Mouse (Mus musculus): ENCODE results near the gene Cryaa. TPM values are rescaled to one million over a fixed set of nuclear protein-coding genes. Genes with fewer than 3 reads are reported as not detected.

Cryaa gene
- polyA plus RNA-seq, 1 experiment: 2.2 TPM

DNA sequence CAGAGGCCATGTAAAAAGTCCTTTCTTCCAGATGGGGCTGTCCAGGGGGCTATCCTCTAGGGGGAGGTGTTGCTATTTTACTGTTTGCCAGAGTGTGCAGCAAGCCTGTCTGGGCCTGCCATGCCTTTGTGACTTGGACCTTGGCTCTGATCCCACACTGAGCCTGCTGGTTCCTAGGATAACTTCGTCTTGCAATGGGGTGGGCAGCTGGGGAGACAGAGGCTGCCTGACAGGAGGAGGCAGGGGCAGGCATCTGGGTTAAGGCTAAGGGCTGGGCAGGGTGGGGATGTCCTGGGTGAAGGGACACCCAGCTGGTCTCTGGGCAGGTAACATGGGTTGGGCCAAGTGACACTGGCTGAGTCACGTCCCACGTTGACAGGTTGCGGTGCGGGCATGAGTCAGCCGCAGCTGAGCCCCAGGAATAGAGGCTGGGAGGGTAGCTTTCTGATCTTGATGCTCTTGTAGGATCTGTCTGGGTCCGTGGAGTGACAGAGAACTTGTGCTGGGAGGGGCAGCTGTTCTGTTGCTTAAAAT lies 51.4 kb downstream of the Cryaa start:
- Histone ChIP-seq H3K4me1 (replicated peaks; ENCODE audit: control insufficient read depth, insufficient read depth, low read length) (peaks cover 8% of the 10 kb centered on the region; the same call in 1 of the 2 replicates), H3K4me3 (ENCODE audit: control insufficient read depth, insufficient read depth, low read length) (no peak overlapping the region), H3K36me3 (ENCODE audit: control insufficient read depth, insufficient read depth, low read length) (no peaks in the 10 kb centered on the region), H3K27me3 (ENCODE audit: control insufficient read depth, insufficient read depth, low read length) (no peaks in the 10 kb centered on the region), H3K27ac (ENCODE audit: control insufficient read depth, insufficient read depth, low read length) (no peak overlapping the region)
- no peak for DNase-seq
- WGBS: 89% methylated on average over 7 of the region's 7 CpGs
- no peak for TF ChIP-seq POLR2A (IDR thresholded peaks at IDR 0.05; ENCODE audit: control insufficient read depth, extremely low read depth, insufficient read depth, low read length, poor library complexity)
- no peak for TF ChIP-seq CTCF (IDR thresholded peaks at IDR 0.05; ENCODE audit: borderline replicate concordance, control insufficient read depth, extremely low read depth, insufficient read depth, low read length, poor library complexity)

DNA sequence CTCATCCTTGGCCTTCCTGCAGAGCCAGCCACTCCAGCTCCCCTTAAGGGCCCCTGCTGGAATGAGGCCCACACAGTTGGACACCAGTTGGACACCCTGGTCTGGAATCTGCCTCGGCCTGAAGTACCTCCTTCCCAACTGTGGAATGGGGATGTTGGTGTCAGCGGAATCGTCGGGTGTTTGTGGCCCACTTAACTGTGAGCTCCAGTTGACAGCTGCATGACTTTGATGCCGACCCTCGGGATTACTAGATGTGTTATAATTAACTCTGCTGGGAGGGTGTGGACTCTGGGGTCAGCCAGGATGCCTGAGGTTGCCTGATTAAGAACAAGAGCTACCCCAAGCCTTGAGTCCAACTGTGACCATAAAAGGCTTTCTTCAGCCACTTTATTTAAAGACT lies 53.4 kb downstream of the Cryaa start:
- no peak for DNase-seq
- H3K36me3 ChIP-seq (ENCODE audit: control insufficient read depth, insufficient read depth, low read length): no peaks in the 10 kb centered on the region
- WGBS: 87% methylated on average over 6 of the region's 6 CpGs
- H3K4me1 ChIP-seq (replicated peaks; ENCODE audit: control insufficient read depth, insufficient read depth, low read length): peaks cover 17% of the 10 kb centered on the region
- H3K27me3 ChIP-seq (ENCODE audit: control insufficient read depth, insufficient read depth, low read length): no peaks in the 10 kb centered on the region
- TF ChIP-seq CTCF (IDR thresholded peaks at IDR 0.05; ENCODE audit: borderline replicate concordance, control insufficient read depth, extremely low read depth, insufficient read depth, low read length, poor library complexity) (no peak), POLR2A (IDR thresholded peaks at IDR 0.05; ENCODE audit: control insufficient read depth, extremely low read depth, insufficient read depth, low read length, poor library complexity) (no peak)
- no peak overlapping the region for H3K27ac ChIP-seq (ENCODE audit: control insufficient read depth, insufficient read depth, low read length)
- H3K4me3 ChIP-seq (ENCODE audit: control insufficient read depth, insufficient read depth, low read length): no peak overlapping the region

Other genes with a start within 250 kb of the Cryaa start
- gene Wdr4, start 157.8 kb upstream of the Cryaa start, polyA plus RNA-seq (2012; rRNA removed): 36.5 and 39.1 TPM in 2 replicates
- 122 and 128 TPM in 2 replicates for gene Ndufv3, start 157.7 kb upstream of the Cryaa start, polyA plus RNA-seq (2012; rRNA removed)
- 73.6 and 80.5 TPM in 2 replicates for gene Pknox1, start 113.1 kb upstream of the Cryaa start, polyA plus RNA-seq (2012; rRNA removed)
- gene Cbs, start 40.6 kb upstream of the Cryaa start, polyA plus RNA-seq (2012; rRNA removed): 1.4 and 1.6 TPM in 2 replicates
- gene U2af1, start 18.9 kb upstream of the Cryaa start, polyA plus RNA-seq (2012; rRNA removed): 102 and 114 TPM in 2 replicates
- 36.8 and 42.3 TPM in 2 replicates for gene Sik1, start 178.0 kb downstream of the Cryaa start, polyA plus RNA-seq (2012; rRNA removed)

Measured in thymus, adult 2 months (tissue).